Mouse (Mus musculus) lung, embryonic 15.5 days (tissue): ENCODE measurements around the gene Bcl7a. TPM values are rescaled to one million over a fixed set of nuclear protein-coding genes. Genes with fewer than 3 reads are reported as not detected.
A peak's percentile ranks its signal among the peaks of the same experiment; 100 is the strongest.

Source experiments
- ATAC-seq: fragments of 200-750 bp; cut with Nextera tagmentation; 2 replicates; pipeline ENCODE4 v1.8.0; 2017; ENCODE audit warnings: moderate number of reproducible peaks, borderline replicate concordance; ENCODE audit not compliant: low FRiP score, low TSS enrichment; ENCODE audit errors: extremely low read depth
- H3K27ac ChIP-seq: fragments of 300-500 bp; sonication (generic); 2 replicates; pipeline ENCODE4 v1.5.1; 2015; ENCODE audit warnings: moderate library complexity, mild to moderate bottlenecking, inconsistent platforms
- H3K27me3 ChIP-seq: fragments of 300-500 bp; sonication (generic); 2 replicates; pipeline ENCODE4 v1.6.1; 2015; ENCODE audit warnings: inconsistent platforms
- H3K36me3 ChIP-seq: fragments of 300-500 bp; sonication (generic); 2 replicates; pipeline ENCODE4 v1.6.1; 2015; ENCODE audit warnings: inconsistent platforms
- H3K4me1 ChIP-seq: fragments of 300-500 bp; sonication (generic); 2 replicates; pipeline ENCODE4 v1.6.1; 2015; ENCODE audit warnings: inconsistent platforms
- H3K4me2 ChIP-seq: fragments of 300-500 bp; sonication (generic); 2 replicates; pipeline ENCODE4 v1.6.1; 2015; ENCODE audit warnings: inconsistent platforms, mild to moderate bottlenecking, moderate library complexity
- H3K4me3 ChIP-seq: fragments of 300-500 bp; sonication (generic); 2 replicates; pipeline ENCODE4 v1.5.1; 2015; ENCODE audit warnings: mild to moderate bottlenecking, inconsistent platforms
- H3K9ac ChIP-seq: fragments of 300-500 bp; sonication (generic); 2 replicates; pipeline ENCODE4 v1.6.1; 2015; ENCODE audit warnings: inconsistent platforms
- H3K9me3 ChIP-seq: fragments of 300-500 bp; sonication (generic); 2 replicates; pipeline ENCODE4 v1.6.1; 2016; ENCODE audit warnings: inconsistent platforms
- WGBS: fragments of 180-500 bp; shearing (Covaris S2); methylation state at CpG from one replicate; pipeline ENCODE4 v1.1.7; 2015; 5-methylcytosine and 5-hydroxymethylcytosine counted together
- polyA plus RNA-seq: library from polyadenylated mRNA; unstranded; fragments of >200 nt; fragmentation: Nextera tagmentation; extraction: Ambion mirVana; gene quantifications from 2 replicates; pipeline ENCODE4 v1.2.1, GENCODE M21; 2015

Bcl7a gene
- polyA plus RNA-seq, 1 experiment from 2014 or later, result 24.6 TPM

- H3K4me2 ChIP-seq, result no peak overlapping the region
- WGBS, result 78% methylated on average over 8 of the region's 8 CpGs
- no peaks in the 10 kb centered on the region for H3K9me3 ChIP-seq
- no peak overlapping the region for H3K9ac ChIP-seq
- H3K36me3 ChIP-seq, result no peaks in the 10 kb centered on the region
- peaks cover 7% of the 10 kb centered on the region for H3K4me1 ChIP-seq
- no peak overlapping the region for H3K4me3 ChIP-seq
- no peak for ATAC-seq
- H3K27ac ChIP-seq, result no peak overlapping the region
- peaks cover 13% of the 10 kb centered on the region; the same call in 1 of the 2 replicates for H3K27me3 ChIP-seq
Measured at GRCm38 (mm10) chr5:123382686-123383085, 39.1 kb downstream of the Bcl7a start.

- Histone ChIP-seq H3K36me3 (no peaks in the 10 kb centered on the region), H3K27ac (no peak overlapping the region)
- ATAC-seq, result no peak
Measured at GRCm38 (mm10) chr5:123388452-123388851, 44.8 kb downstream of the Bcl7a start.

GRCm38 (mm10) chr5:123390536-123391441 is 47.2 kb downstream of the Bcl7a start:
- 13% methylated on average over 17 of the region's 17 CpGs for WGBS
- peak overlapping the region; percentile 27 for H3K4me3 ChIP-seq
- no peaks in the 10 kb centered on the region for H3K9me3 ChIP-seq
- no peaks in the 10 kb centered on the region for H3K36me3 ChIP-seq
- H3K27ac ChIP-seq, result no peak overlapping the region
- no peak overlapping the region for H3K9ac ChIP-seq
- peaks cover 18% of the 10 kb centered on the region for H3K4me1 ChIP-seq
- H3K27me3 ChIP-seq, result no peaks in the 10 kb centered on the region
- ATAC-seq, result no peak
- H3K4me2 ChIP-seq, result peak overlapping the region; percentile 49

More at GRCm38 (mm10) chr5:123388452-123388851, 44.8 kb downstream of the Bcl7a start:
- Histone ChIP-seq H3K9ac (no peak overlapping the region), H3K27me3 (no peaks in the 10 kb centered on the region), H3K4me2 (no peak overlapping the region), H3K4me3 (no peak overlapping the region), H3K9me3 (no peaks in the 10 kb centered on the region), H3K4me1 (peaks cover 5% of the 10 kb centered on the region)
- WGBS, result 24% methylated on average over 3 of the region's 3 CpGs

- no peak for ATAC-seq
- no peak overlapping the region for H3K9ac ChIP-seq
- no peaks in the 10 kb centered on the region for H3K9me3 ChIP-seq
- H3K4me2 ChIP-seq, result peak overlapping the region; percentile 49
- peaks cover 24% of the 10 kb centered on the region for H3K4me1 ChIP-seq
- 20% methylated on average over 5 of the region's 5 CpGs for WGBS
- H3K36me3 ChIP-seq, result no peaks in the 10 kb centered on the region
- peak overlapping the region; percentile 27 for H3K4me3 ChIP-seq
- no peak overlapping the region for H3K27ac ChIP-seq
- H3K27me3 ChIP-seq, result no peaks in the 10 kb centered on the region
Measured at GRCm38 (mm10) chr5:123391442-123391809, 47.8 kb downstream of the Bcl7a start.

GRCm38 (mm10) chr5:123393786-123394302 is 50.2 kb downstream of the Bcl7a start:
- H3K4me1 ChIP-seq, result peaks cover 47% of the 10 kb centered on the region
- no peak overlapping the region for H3K9ac ChIP-seq
- H3K4me3 ChIP-seq, result peak overlapping the region; percentile 96
- peak overlapping the region; percentile 88 for H3K27ac ChIP-seq
- H3K9me3 ChIP-seq, result no peaks in the 10 kb centered on the region
- WGBS, result 11% methylated on average over 5 of the region's 5 CpGs
- peak overlapping the region; percentile 93 for H3K4me2 ChIP-seq
- no peaks in the 10 kb centered on the region for H3K27me3 ChIP-seq
- no peaks in the 10 kb centered on the region for H3K36me3 ChIP-seq
- peak; percentile 12; the same call in 1 of the 2 replicates for ATAC-seq

GRCm38 (mm10) chr5:123394303-123394956 is 50.8 kb downstream of the Bcl7a start, which contains the start of gene Mlxip:
Mlxip (plus strand) TSS chr5:123394798.
- Histone ChIP-seq H3K36me3 (no peaks in the 10 kb centered on the region), H3K27me3 (no peaks in the 10 kb centered on the region), H3K4me2 (peak within 1 kb of the TSS; percentile 93), H3K9ac (peak within 1 kb of the TSS; percentile 95), H3K4me3 (peak within 1 kb of the TSS; percentile 96), H3K9me3 (no peaks in the 10 kb centered on the region), H3K4me1 (peaks cover 47% of the 10 kb centered on the region), H3K27ac (peak within 1 kb of the TSS; percentile 88)
- WGBS, result under 1% methylated on average over 50 of the region's 50 CpGs
- peak; percentile 99 for ATAC-seq

GRCm38 (mm10) chr5:123394957-123395881 is 51.6 kb downstream of the Bcl7a start:
- H3K4me3 ChIP-seq, result peak overlapping the region; percentile 96
- no peaks in the 10 kb centered on the region for H3K27me3 ChIP-seq
- peaks cover 47% of the 10 kb centered on the region for H3K4me1 ChIP-seq
- H3K36me3 ChIP-seq, result no peaks in the 10 kb centered on the region
- H3K27ac ChIP-seq, result peak overlapping the region; percentile 79
- peak overlapping the region; percentile 95 for H3K9ac ChIP-seq
- ATAC-seq, result peak; percentile 9; the same call in 1 of the 2 replicates
- H3K4me2 ChIP-seq, result peak overlapping the region; percentile 93
- no peaks in the 10 kb centered on the region for H3K9me3 ChIP-seq
- under 1% methylated on average over 64 of the region's 65 CpGs for WGBS

- WGBS, result 44% methylated on average over 8 of the region's 8 CpGs
- peak overlapping the region; percentile 93 for H3K4me2 ChIP-seq
- no peak overlapping the region for H3K27ac ChIP-seq
- H3K4me3 ChIP-seq, result peak overlapping the region; percentile 96
- H3K36me3 ChIP-seq, result no peaks in the 10 kb centered on the region
- H3K27me3 ChIP-seq, result no peaks in the 10 kb centered on the region
- no peaks in the 10 kb centered on the region for H3K9me3 ChIP-seq
- peak overlapping the region; percentile 22; the same call in 1 of the 2 replicates for H3K9ac ChIP-seq
- ATAC-seq, result no peak
- H3K4me1 ChIP-seq, result peaks cover 44% of the 10 kb centered on the region
Measured at GRCm38 (mm10) chr5:123396901-123397464, 53.3 kb downstream of the Bcl7a start.

- peaks cover 44% of the 10 kb centered on the region for H3K4me1 ChIP-seq
- no peaks in the 10 kb centered on the region for H3K36me3 ChIP-seq
- 69% methylated on average over 11 of the region's 11 CpGs for WGBS
- no peak overlapping the region for H3K4me3 ChIP-seq
- peak overlapping the region; percentile 93 for H3K4me2 ChIP-seq
- ATAC-seq, result no peak
- H3K9me3 ChIP-seq, result no peaks in the 10 kb centered on the region
- no peaks in the 10 kb centered on the region for H3K27me3 ChIP-seq
- no peak overlapping the region for H3K27ac ChIP-seq
- no peak overlapping the region for H3K9ac ChIP-seq
Measured at GRCm38 (mm10) chr5:123397786-123398185, 54.2 kb downstream of the Bcl7a start.

GRCm38 (mm10) chr5:123398856-123399498 is 55.3 kb downstream of the Bcl7a start:
- peaks cover 37% of the 10 kb centered on the region for H3K4me1 ChIP-seq
- no peak overlapping the region for H3K9ac ChIP-seq
- WGBS, result 87% methylated on average over 4 of the region's 4 CpGs
- H3K27me3 ChIP-seq, result no peaks in the 10 kb centered on the region
- no peaks in the 10 kb centered on the region for H3K36me3 ChIP-seq
- no peak overlapping the region for H3K4me3 ChIP-seq
- no peak for ATAC-seq
- no peak overlapping the region for H3K4me2 ChIP-seq
- no peaks in the 10 kb centered on the region for H3K9me3 ChIP-seq
- H3K27ac ChIP-seq, result no peak overlapping the region
